Mouse (Mus musculus): ENCODE data around the gene Ifitm6.

GRCm38 (mm10) chr7:141026740-141027098 lies 9.0 kb upstream of the Ifitm6 start:
- TF ChIP-seq CTCF (conservative IDR thresholded peaks at IDR 0.05; ENCODE audit: low read length) (no peak), NANOG (IDR thresholded peaks at IDR 0.05; ENCODE audit: borderline replicate concordance, low read length) (no peak), POU5F1 (IDR thresholded peaks at IDR 0.05; ENCODE audit: borderline replicate concordance, low read length) (no peak)

All from E14TG2a.4 (cell line).